Mouse (Mus musculus) megakaryocyte-erythroid progenitor cell, adult 5-6 weeks (primary cell): ENCODE measurements around the gene Nhsl1. TPM values are rescaled to one million over a fixed set of nuclear protein-coding genes. Genes with fewer than 3 reads are reported as not detected.

ENCODE experiments used
- ATAC-seq: replicated peaks from 2 replicates; pipeline ENCODE4 v1.8.0; 2016; ENCODE audit warnings: mild to moderate bottlenecking, inconsistent platforms; ENCODE audit not compliant: severe bottlenecking, poor library complexity, low FRiP score, low TSS enrichment
- total RNA-seq, 2 experiments: library from RNA; stranded (forward) in 1 of 2; stranded (reverse) in 1 of 2; fragments of 200-1000, 215-1000 nt in 1 of 2; fragments of >200 nt in 1 of 2; fragmentation: Nextera tagmentation in 1 of 2; gene quantifications; 2 replicates each; pipeline ENCODE4 v1.2.3; 2014 to 2017

The Nhsl1 gene
- total RNA-seq, 2 experiments from 2014 or later: 1.2 TPM; not detected in 1

- peak; percentile 59; the same call in 1 of the 2 replicates for ATAC-seq
These were observed 253.8 kb downstream of the Nhsl1 start for GRCm38 (mm10) chr10:18572581-18572980.

Other genes starting within 250 kb of the Nhsl1 start
- 3.7 TPM in 1 of 2 replicates, not detected in the other for gene Ect2l, start 108.1 kb upstream of the Nhsl1 start, total RNA-seq (2014; fragmentation: Nextera tagmentation)
- gene Ect2l, start 108.1 kb upstream of the Nhsl1 start, total RNA-seq (2017): 0.34 TPM in 1 of 2 replicates, not detected in the other
- 15.5 and 17.8 TPM in 2 replicates for gene Ccdc28a, start 84.0 kb upstream of the Nhsl1 start, total RNA-seq (2014; fragmentation: Nextera tagmentation)
- gene Ccdc28a, start 84.0 kb upstream of the Nhsl1 start, total RNA-seq (2017): 4.3 and 9.2 TPM in 2 replicates
- not detected in 2 replicates for gene Hebp2, start 227.1 kb downstream of the Nhsl1 start, total RNA-seq (2014; fragmentation: Nextera tagmentation)
- gene Hebp2, start 227.1 kb downstream of the Nhsl1 start, total RNA-seq (2017): not detected in 2 replicates